Mouse (Mus musculus) heart, adult 11 months (tissue): ENCODE results near the gene Gypa.
A peak's percentile ranks its signal among the peaks of the same experiment; 100 is the strongest.

Experiments used
- DNase-seq: peaks from one replicate; pipeline ENCODE4 v3.0.0; 2022

The Gypa gene

DNA sequence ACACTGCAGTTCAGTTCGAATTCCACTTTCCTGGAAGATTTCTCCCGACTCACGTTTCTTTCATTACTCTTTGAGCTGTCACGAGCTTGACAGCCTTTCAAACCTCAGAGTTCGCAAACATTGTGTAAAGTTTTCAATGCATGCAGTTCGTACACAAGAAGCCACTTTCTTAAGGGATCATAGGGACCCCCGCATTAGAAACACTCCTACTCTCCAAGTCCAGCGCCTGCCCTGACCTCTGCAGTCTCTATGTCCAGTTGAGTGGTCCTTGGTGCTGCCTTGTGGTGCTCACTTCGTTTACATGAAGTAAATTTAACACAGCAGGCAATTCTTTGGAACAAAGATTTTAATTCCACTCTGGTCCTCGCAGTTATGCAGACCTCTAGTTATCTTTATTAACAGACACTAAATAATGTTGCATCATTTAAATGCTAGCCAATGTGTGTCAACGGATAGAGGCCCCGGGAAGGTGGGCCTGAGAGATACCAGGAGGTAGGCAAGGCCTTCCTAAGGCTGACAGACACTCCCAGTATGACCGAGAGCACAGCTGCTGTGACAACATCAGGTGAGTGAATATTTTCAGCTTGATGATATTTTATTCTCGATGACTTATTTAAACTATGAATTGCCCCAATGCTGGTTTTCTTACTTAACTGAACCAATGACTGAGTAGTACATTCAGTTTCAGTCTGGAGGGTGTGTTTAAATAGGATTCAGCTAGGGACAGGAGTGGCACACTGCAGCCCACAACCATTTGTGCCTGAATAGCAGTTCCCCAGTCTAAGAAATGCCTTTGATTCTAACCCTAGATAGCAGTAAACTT is at the start of gene Gypa:
Gene Gypa, plus strand, starts transcription at position 259 of the 823 bp plus-strand sequence.
- no peak for DNase-seq

DNA sequence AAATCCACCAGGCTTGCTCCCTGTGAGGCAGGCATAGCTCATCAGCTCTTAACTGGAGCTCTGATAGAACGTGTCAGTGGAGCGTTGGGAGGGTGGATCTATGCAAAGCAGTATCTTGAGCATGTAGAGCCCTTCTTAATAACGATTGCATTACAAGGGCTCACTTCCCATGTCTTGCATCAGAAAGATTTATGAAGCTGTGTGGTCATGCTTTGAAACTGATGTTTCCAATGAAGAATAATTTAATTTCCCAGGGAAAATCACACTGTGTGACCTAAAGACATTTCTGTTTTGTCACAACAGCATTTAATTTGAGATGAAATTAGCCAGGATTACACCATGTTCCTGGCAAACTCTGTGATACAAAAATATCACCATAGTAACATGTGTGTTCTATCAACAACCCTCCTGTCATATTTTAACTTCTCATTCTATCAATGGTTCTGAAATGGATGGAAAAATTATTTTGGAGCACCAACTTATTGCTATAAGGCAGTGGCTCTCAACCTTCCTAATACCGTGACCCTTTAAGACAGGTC is 49.0 kb upstream of the Gypa start:
- no peak for DNase-seq

DNA sequence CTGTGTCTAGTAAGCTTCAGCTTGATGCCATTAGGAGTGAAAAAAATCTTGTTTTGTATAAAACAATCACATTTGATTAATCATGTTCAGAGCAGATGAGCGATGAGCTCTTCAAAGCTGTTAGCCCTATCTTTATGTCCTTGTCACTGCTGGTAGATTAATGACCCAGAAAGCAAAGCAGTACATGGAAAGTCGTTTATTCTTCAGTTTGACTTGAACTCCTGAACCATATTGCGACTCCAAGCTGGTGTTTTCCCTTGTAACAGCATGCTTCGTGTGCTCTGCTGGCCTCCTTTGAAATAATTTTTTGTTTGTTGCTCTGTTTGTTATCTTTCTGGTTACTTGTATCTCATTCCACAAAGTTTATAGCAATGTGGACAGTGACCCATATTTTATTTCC is 46.4 kb upstream of the Gypa start:
- no peak for DNase-seq

GRCm38 (mm10) chr8:80451938-80452690 is 41.5 kb upstream of the Gypa start:
- DNase-seq, result peak; percentile 68

- DNase-seq, result no peak
Measured at GRCm38 (mm10) chr8:80463450-80463917, 30.1 kb upstream of the Gypa start.

DNA sequence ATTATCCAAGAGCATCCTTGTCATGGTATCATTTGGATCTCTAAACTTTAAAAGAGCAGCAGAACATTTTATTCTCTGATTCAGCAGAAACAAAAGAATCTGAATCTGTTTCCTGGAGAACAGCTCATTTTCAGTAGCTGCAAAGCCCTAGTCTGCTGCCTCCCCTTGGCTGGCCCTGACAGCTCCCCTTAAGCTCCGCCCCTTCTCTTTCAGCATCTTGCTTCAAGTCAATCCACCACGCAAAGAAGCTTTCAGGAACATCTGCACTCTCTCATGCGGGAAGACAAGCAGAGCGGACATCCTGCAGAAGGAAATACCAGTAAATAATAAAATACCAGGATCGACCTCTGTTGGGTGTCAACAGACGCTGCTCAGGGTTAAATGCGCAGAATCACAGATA is 18.6 kb upstream of the Gypa start:
- DNase-seq, result no peak

DNA sequence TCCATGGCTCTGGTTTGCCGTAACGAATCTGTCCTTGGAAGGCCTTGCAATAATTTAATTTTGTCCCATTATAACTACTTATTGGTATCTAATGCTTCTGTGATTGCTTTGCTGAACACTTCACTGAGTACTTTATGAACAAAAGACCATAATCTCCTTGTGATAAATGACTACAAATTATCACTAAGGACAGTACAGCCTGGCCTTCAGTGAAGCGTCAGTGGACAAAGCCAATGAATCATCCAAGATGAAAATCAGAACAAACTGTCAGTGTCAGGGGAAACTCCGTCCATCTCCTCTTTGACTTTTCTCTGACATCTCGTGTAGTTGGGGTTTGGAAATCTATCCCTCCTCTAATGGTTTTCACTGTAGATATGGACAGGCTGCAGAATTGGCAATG is 15.4 kb upstream of the Gypa start:
- DNase-seq, result no peak

- DNase-seq, result no peak
Measured at GRCm38 (mm10) chr8:80479129-80479528, 14.5 kb upstream of the Gypa start.

- no peak for DNase-seq
Measured at GRCm38 (mm10) chr8:80482173-80482572, 11.4 kb upstream of the Gypa start.

- DNase-seq, result no peak
Measured at GRCm38 (mm10) chr8:80482822-80483774, 10.5 kb upstream of the Gypa start.

DNA sequence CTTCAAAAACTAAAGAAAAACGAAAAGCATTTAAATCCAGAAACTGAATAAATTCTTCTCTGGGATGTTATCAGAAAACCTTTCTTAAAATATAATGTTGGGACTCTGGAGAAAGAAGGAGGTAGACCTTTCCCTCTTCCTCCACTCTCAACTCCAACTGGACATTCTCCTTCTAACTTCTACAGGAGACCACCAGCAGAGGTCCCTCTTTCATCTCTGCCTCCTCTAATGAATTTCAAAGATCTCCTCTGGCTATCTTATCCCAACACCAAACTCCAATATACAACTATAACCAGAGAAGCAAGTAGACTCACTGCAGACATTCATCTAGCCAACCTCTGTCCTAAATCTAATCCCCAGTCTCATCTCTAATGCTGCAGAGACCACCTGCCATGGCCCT is 2.0 kb upstream of the Gypa start:
- DNase-seq, result no peak

DNA sequence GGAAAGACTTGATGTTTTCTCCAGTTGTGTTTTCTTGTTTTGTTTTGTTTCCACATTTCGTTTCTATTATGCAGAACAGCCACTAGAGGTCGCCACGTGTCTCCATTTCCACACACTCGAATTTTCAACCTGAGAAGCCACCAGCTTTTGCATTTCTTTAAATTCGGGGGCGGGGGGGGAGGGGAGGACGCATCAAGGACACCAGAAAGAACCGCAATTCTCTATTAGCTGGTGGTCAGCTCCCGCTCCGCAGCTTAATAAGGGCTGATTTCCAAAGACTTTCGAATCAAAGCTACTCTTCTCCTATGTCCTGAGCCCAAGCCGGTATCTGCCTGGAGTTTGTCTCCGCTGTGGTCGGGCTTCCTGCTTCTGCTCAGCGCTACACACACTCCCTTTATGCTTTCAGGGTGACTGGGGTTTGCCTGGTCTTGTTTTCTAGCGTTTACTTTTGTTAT is 567 bp upstream of the Gypa start:
- no peak for DNase-seq

DNA sequence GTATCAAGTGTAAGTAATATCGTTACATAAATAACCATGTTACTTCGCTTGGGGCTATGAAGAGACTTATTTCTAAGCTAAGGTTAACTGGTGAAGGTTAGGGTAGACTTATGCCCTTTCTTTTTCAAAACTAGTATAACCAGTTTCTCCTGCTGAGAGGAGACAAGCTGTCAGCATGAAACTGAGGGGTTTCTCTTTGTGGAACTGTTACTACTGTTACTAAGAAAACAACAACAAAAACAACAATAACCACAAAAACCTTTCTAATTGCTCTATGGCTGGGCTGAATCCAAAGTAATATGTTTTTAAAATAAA is 722 bp downstream of the Gypa start:
- DNase-seq, result no peak

DNA sequence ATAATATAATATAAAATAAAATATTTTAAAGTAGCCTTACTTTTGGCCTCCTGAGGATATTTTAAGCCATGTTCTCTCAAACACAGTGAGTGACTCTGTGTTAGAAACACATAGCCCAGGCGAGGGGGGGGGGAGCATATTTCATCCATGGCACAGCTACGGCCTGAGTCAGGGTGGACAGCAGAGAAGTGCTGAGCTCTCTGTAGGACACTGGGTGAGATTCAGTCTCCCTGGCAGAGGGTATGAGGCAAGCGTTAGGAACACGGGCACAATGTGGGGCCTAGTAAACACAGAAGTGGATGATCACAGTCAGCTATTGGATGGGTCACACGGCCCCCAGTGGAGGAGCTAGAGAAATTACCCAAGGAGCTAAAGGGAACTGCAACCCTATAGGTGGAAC is 1.2 kb downstream of the Gypa start:
- no peak for DNase-seq

DNA sequence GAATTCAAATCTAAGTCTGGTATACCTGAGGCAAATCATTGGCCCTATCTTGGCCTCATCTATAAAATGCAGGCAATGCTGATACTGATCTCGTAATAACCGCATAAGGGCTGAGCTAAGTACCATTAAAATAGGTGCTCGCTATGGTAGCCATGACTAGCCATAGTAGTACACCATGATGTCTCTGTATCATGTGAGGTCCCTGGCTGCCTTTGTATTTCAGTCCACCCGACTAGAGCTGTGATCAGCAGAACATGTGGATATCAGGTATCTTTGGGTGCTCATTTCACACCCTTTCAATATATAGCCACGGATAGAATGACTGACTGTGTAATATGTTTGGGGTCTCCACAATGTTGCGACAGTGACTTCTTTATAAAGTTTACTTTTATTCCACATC is 1.9 kb downstream of the Gypa start:
- DNase-seq, result no peak

DNA sequence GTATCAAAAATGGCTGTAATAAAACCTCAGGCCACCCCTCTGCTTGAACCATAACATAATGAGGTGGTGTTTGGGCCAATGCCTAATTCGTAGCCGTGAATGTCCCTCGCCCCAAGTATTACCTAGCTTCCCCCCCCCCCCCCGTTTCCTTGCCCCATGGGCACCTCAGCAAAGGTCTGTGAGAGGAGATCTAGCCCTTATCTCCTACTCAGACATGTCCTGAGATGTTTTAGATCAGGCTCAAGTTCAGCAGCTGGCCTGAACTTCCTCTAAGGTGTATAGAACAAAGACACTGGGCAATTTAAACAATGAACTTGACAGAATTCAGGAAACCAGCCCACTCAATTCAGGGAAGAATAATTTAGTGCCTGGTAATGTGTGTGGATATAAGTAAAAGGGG is 3.7 kb downstream of the Gypa start:
- no peak for DNase-seq

DNA sequence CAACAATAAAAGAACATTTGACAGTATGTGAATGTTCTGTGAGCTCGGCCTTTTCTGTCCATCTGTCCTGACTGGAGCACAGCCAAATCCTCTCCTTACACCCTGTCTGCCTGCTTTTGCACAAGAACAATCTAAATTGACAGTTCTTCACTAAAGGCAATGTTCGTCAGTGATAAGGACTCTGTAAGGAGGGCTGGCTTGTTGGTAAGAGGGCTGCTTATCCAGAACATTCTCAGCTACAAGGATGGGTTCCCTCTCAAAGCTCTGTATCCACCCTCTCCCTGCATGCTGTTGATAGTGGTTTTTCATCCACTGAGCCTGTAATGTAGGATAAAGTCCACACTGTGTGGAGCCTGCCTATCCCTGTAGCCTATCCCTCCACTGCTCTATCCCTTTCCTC is 6.7 kb downstream of the Gypa start:
- DNase-seq, result no peak

DNA sequence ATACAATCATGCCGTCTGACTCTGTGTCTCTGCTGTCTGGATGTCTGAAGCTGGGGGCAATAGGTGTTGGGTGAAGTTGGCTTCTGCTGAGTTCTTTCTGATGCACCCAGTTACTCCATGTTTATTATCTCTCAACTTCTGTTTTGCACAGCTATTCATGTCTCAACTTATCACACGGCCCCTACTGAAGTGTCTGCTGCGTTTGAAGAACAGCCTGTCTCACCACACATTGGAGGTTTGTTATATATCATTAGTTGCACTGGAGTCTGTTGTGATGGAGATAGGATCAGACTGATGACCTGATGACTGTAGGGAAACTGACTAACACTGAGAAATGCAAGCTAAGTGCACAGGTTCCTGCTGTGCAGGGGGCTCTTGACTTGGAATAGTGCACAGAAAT is 7.2 kb downstream of the Gypa start:
- DNase-seq, result no peak

DNA sequence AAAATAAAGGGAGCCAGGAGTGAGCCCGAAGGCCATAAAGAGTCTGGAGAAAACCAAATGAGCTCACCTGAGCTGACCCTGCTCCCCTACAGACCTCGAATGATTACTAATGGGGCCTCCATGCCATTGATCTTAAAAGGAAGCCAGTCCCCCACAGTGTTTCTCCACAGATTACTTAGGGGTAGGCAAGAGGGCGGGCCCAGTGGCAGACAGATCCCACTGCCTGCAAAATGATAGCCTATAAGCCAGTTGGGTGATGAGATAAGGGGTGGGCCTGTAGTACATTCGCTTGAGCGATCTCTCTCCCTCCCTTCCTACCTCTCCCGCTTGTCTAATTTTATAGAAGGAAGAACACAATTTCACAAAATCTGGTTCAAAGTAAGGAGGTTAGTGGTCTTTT is 7.7 kb downstream of the Gypa start:
- no peak for DNase-seq

GRCm38 (mm10) chr8:80526382-80527355 is 33.1 kb downstream of the Gypa start:
- DNase-seq, result no peak

GRCm38 (mm10) chr8:80541836-80542235 is 48.3 kb downstream of the Gypa start:
- DNase-seq, result peak; percentile 30

DNA sequence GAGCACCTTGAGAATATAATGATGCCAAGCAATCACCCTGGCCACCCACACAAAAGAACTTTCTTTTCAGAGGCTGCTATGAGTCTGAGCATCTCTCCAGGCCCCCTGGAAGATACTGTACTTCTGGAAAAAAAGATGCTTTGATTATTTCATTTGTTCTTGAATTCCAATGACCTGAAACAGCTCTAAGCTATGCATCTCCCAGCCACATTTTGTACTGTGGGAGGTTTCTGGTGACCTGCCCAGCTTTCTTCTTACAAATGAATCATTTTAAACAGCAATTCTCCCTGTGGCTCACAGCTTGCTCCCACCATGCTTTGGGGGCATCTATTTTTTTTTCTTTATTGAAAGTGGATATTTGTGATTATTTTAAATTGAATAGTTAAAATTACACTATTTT is 56.9 kb downstream of the Gypa start:
- peak; percentile 28 for DNase-seq
